Mouse (Mus musculus) liver, adult 2 months (tissue): ENCODE data around the gene Usp47. TPM values are rescaled to one million over a fixed set of nuclear protein-coding genes. Genes with fewer than 3 reads are reported as not detected.

Source experiments
- DNase-seq: peaks from one replicate; pipeline ENCODE4 v3.0.0-alpha.2; 2011; ENCODE audit warnings: low read depth, low spot score; ENCODE audit errors: extremely low read depth
- H3K27ac ChIP-seq: fragments of 200-500 bp; replicated peaks from 2 replicates; pipeline ENCODE4 v1.5.1; 2012; ENCODE audit warnings: low read depth, mild to moderate bottlenecking, control low read depth, inconsistent platforms, low read length; ENCODE audit not compliant: insufficient read depth
- H3K27me3 ChIP-seq: fragments of 200-500 bp; 2 replicates; pipeline ENCODE4 v1.6.1; 2012; ENCODE audit warnings: mild to moderate bottlenecking, moderate library complexity, low read length, inconsistent platforms; ENCODE audit not compliant: control insufficient read depth, insufficient read depth
- H3K36me3 ChIP-seq: fragments of 200-500 bp; 2 replicates; pipeline ENCODE4 v1.6.1; 2012; ENCODE audit warnings: low read length, inconsistent platforms; ENCODE audit not compliant: control insufficient read depth, insufficient read depth
- H3K4me1 ChIP-seq: fragments of 200-500 bp; 2 replicates; pipeline ENCODE4 v1.6.1; 2011; ENCODE audit warnings: low read length; ENCODE audit not compliant: control insufficient read depth, insufficient read depth
- H3K4me3 ChIP-seq: fragments of 200-500 bp; 2 replicates; pipeline ENCODE4 v1.5.1; 2011; ENCODE audit warnings: low read depth, mild to moderate bottlenecking, control low read depth, low read length, moderate library complexity; ENCODE audit not compliant: insufficient read depth
- H3K79me2 ChIP-seq: fragments of 200-500 bp; 2 replicates; pipeline ENCODE4 v1.6.1; 2012; ENCODE audit warnings: inconsistent platforms, mild to moderate bottlenecking, low read length, moderate library complexity; ENCODE audit not compliant: control insufficient read depth, insufficient read depth
- H3K9ac ChIP-seq: fragments of 200-500 bp; 2 replicates; pipeline ENCODE4 v1.6.1; 2012; ENCODE audit warnings: low read depth, mild to moderate bottlenecking, control low read depth, inconsistent platforms, low read length
- CTCF ChIP-seq: fragments of 200-500 bp; IDR thresholded peaks from 2 replicates; pipeline ENCODE4 v1.5.1; 2011; ENCODE audit warnings: low read depth, low read length, control low read depth
- POLR2A ChIP-seq: fragments of 200-500 bp; IDR thresholded peaks from 2 replicates; pipeline ENCODE4 v1.6.1; 2011; ENCODE audit warnings: low read length, control low read depth; ENCODE audit not compliant: insufficient read depth; ENCODE audit errors: extremely low read depth
- WGBS: fragments of 180-500 bp; shearing (Covaris S2); methylation state at CpG from one replicate; pipeline ENCODE4 v1.1.7; 2018; 5-methylcytosine and 5-hydroxymethylcytosine counted together
- polyA plus RNA-seq: library from polyadenylated mRNA; depleted of rRNA; stranded (reverse); fragments of >200 nt; gene quantifications from 2 replicates; pipeline ENCODE4 v1.2.3, GENCODE M21; 2012
- total RNA-seq: library from RNA; depleted of rRNA; stranded (reverse); fragments of >200 nt; gene quantifications from 2 replicates; pipeline ENCODE4 v1.2.3, GENCODE M21; 2014

Usp47 gene
- total and polyA plus RNA-seq, 2 experiments, result 9.4 to 56.3 TPM

- Histone ChIP-seq H3K27ac (no peak overlapping the region), H3K27me3 (no peaks in the 10 kb centered on the region), H3K79me2 (no peaks in the 10 kb centered on the region), H3K9ac (no peak overlapping the region), H3K36me3 (no peaks in the 10 kb centered on the region), H3K4me1 (peaks cover 2% of the 10 kb centered on the region; the same call in 1 of the 2 replicates), H3K4me3 (no peak overlapping the region)
- TF ChIP-seq POLR2A, result no peak
- no peak for TF ChIP-seq CTCF
- WGBS, result 84% methylated on average over 3 of the region's 3 CpGs
- DNase-seq, result no peak
These were observed 119.3 kb downstream of the Usp47 start for GRCm38 (mm10) chr7:112142616-112143015.

DNA sequence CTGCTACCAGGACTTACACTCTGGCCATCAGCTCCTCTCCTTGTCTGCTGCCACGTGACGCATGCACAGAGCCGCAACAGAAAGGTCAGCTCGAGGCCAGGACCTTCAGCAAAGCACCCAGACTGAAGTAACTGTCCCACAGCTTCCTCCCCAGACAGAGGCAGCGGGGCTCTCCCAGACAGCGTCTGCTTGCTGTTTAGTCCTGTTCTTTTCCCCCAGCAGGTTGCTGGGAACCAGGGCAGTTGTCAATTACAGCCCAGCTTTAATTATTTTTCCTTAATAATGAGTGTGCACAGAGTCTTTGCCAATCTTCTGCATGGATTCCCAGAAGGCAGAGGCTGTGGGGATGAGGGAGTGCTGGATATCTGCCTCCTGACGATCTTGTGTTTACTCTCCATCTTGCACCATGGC, 119.8 kb downstream of the Usp47 start:
- WGBS, result 65% methylated on average over 7 of the region's 7 CpGs
- no peak for TF ChIP-seq CTCF
- no peak for TF ChIP-seq POLR2A
- H3K36me3 ChIP-seq, result no peaks in the 10 kb centered on the region
- no peak overlapping the region for H3K4me3 ChIP-seq
- no peaks in the 10 kb centered on the region for H3K27me3 ChIP-seq
- peaks cover 2% of the 10 kb centered on the region; the same call in 1 of the 2 replicates for H3K4me1 ChIP-seq
- no peak for DNase-seq
- H3K27ac ChIP-seq, result no peak overlapping the region
- H3K9ac ChIP-seq, result no peak overlapping the region
- no peaks in the 10 kb centered on the region for H3K79me2 ChIP-seq

DNA sequence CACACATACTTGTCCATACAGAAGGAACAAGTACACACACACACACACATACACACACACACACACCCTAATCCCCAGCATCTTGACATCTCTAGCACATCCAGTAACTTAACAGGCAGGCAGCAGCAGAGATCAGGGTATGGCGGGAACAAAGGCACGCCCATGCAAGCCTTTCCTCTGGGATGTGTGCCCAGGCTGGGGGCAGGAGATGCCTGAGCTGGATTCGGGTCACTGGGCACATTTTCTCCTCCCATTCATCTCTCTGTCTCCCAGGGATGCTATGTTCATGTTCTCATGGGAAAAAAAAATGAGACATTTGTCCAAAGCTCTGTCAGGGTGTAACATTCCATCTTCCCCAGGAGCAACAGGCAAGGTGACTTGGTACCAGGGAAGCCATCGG, 120.7 kb downstream of the Usp47 start:
- no peak for DNase-seq
- TF ChIP-seq POLR2A (no peak), CTCF (no peak)
- H3K36me3 ChIP-seq, result no peaks in the 10 kb centered on the region
- no peaks in the 10 kb centered on the region for H3K79me2 ChIP-seq
- no peak overlapping the region for H3K27ac ChIP-seq
- peaks cover 2% of the 10 kb centered on the region; the same call in 1 of the 2 replicates for H3K4me1 ChIP-seq
- no peak overlapping the region for H3K4me3 ChIP-seq
- whole genome bisulfite sequencing, result 74% methylated on average over 4 of the region's 4 CpGs
- H3K27me3 ChIP-seq, result no peaks in the 10 kb centered on the region
- no peak overlapping the region for H3K9ac ChIP-seq

- Histone ChIP-seq H3K4me1 (no peaks in the 10 kb centered on the region), H3K79me2 (no peaks in the 10 kb centered on the region), H3K9ac (no peak overlapping the region), H3K36me3 (no peaks in the 10 kb centered on the region), H3K4me3 (no peak overlapping the region), H3K27me3 (no peaks in the 10 kb centered on the region), H3K27ac (no peak overlapping the region)
- no peak for DNase-seq
- 96% methylated on average over 11 of the region's 11 CpGs for WGBS
- TF ChIP-seq CTCF, result no peak
- no peak for TF ChIP-seq POLR2A
These were observed 121.4 kb downstream of the Usp47 start for GRCm38 (mm10) chr7:112144646-112145179.

GRCm38 (mm10) chr7:112147979-112148378, 124.7 kb downstream of the Usp47 start:
- H3K36me3 ChIP-seq, result no peaks in the 10 kb centered on the region
- H3K4me3 ChIP-seq, result no peak overlapping the region
- H3K27me3 ChIP-seq, result no peaks in the 10 kb centered on the region
- WGBS, result 38% methylated on average over 2 of the region's 2 CpGs
- no peak for DNase-seq
- no peak overlapping the region for H3K27ac ChIP-seq
- TF ChIP-seq CTCF (no peak), POLR2A (no peak)
- H3K79me2 ChIP-seq, result no peaks in the 10 kb centered on the region
- H3K9ac ChIP-seq, result no peak overlapping the region
- no peaks in the 10 kb centered on the region for H3K4me1 ChIP-seq

- Histone ChIP-seq H3K4me1 (no peaks in the 10 kb centered on the region), H3K79me2 (no peaks in the 10 kb centered on the region), H3K36me3 (no peaks in the 10 kb centered on the region), H3K9ac (no peak overlapping the region), H3K27me3 (no peaks in the 10 kb centered on the region), H3K4me3 (no peak overlapping the region), H3K27ac (no peak overlapping the region)
- no peak for DNase-seq
- TF ChIP-seq POLR2A, result no peak
- TF ChIP-seq CTCF, result no peak
- 89% methylated on average over 10 of the region's 10 CpGs for WGBS
These were observed 125.8 kb downstream of the Usp47 start for GRCm38 (mm10) chr7:112149113-112149512.
